Mouse (Mus musculus): ENCODE data around the gene Lrmda. TPM values are rescaled to one million over a fixed set of nuclear protein-coding genes. Genes with fewer than 3 reads are reported as not detected.

Gene Lrmda
- total and polyA plus RNA-seq, 3 experiments, result 5.1 to 5.9 TPM; not detected in 1

- H3K79me2 ChIP-seq (ENCODE audit: control insufficient read depth, insufficient read depth, low read length, poor library complexity), result no peaks in the 10 kb centered on the region
- H3K27me3 ChIP-seq (ENCODE audit: control insufficient read depth in 1 of 2, insufficient read depth in 2 of 2, low read length in 2 of 2), result no peaks in the 10 kb centered on the region
- no peak overlapping the region for H3K27ac ChIP-seq (ENCODE audit: control insufficient read depth, low read depth, low read length)
- no peaks in the 10 kb centered on the region for H3K9me3 ChIP-seq (replicated peaks; ENCODE audit: insufficient read depth, low read length)
- peaks cover 0 to 3% of the 10 kb centered on the region in 2 experiments; a peak in 2 of 4 replicates for H3K36me3 ChIP-seq (ENCODE audit: control insufficient read depth in 1 of 2, insufficient read depth in 2 of 2, low read length in 2 of 2)
- no peak overlapping the region for H3K9ac ChIP-seq (ENCODE audit: control insufficient read depth, low read depth, low read length, poor library complexity, severe bottlenecking)
- H3K4me1 ChIP-seq (ENCODE audit: control insufficient read depth in 1 of 2, insufficient read depth in 2 of 2, low read length in 2 of 2), result peaks cover 0 to 6% of the 10 kb centered on the region in 2 experiments; a peak in 2 of 4 replicates
- no peak overlapping the region for H3K4me3 ChIP-seq (ENCODE audit: control insufficient read depth in 1 of 2, insufficient read depth in 1 of 2, low read depth in 2 of 2, low read length in 2 of 2)
- no peak for DNase-seq (ENCODE audit: low read depth, low spot score)
- no peak for TF ChIP-seq CTCF (IDR thresholded peaks at IDR 0.05 in 2 of 3, conservative IDR thresholded peaks at IDR 0.05 in 1 of 3; ENCODE audit: control insufficient read depth in 1 of 3, insufficient read depth in 1 of 3, low read depth in 2 of 3, low read length in 3 of 3, poor library complexity in 1 of 3, severe bottlenecking in 1 of 3)
- TF ChIP-seq HCFC1 (IDR thresholded peaks at IDR 0.05; ENCODE audit: low read depth, low read length), result no peak
- TF ChIP-seq GATA1 (IDR thresholded peaks at IDR 0.05; ENCODE audit: low read depth, low read length), result no peak
- no peak for TF ChIP-seq SMC3 (IDR thresholded peaks at IDR 0.05; ENCODE audit: low read depth, low read length)
These were observed 789.7 kb downstream of the Lrmda start for GRCm38 (mm10) chr14:22809229-22809628.

GRCm38 (mm10) chr14:22810531-22810930 lies 791.0 kb downstream of the Lrmda start:
- no peaks in the 10 kb centered on the region for H3K27me3 ChIP-seq (ENCODE audit: control insufficient read depth in 1 of 2, insufficient read depth in 2 of 2, low read length in 2 of 2)
- no peak overlapping the region for H3K4me3 ChIP-seq (ENCODE audit: control insufficient read depth in 1 of 2, insufficient read depth in 1 of 2, low read depth in 2 of 2, low read length in 2 of 2)
- DNase-seq (ENCODE audit: low read depth, low spot score), result no peak
- TF ChIP-seq ZC3H11A (IDR thresholded peaks at IDR 0.05; ENCODE audit: low read depth, low read length), result no peak
- no peaks in the 10 kb centered on the region for H3K79me2 ChIP-seq (ENCODE audit: control insufficient read depth, insufficient read depth, low read length, poor library complexity)
- H3K9ac ChIP-seq (ENCODE audit: control insufficient read depth, low read depth, low read length, poor library complexity, severe bottlenecking), result no peak overlapping the region
- no peak overlapping the region for H3K27ac ChIP-seq (ENCODE audit: control insufficient read depth, low read depth, low read length)
- H3K36me3 ChIP-seq (ENCODE audit: control insufficient read depth in 1 of 2, insufficient read depth in 2 of 2, low read length in 2 of 2), result peaks cover 0 to 3% of the 10 kb centered on the region in 2 experiments; a peak in 2 of 4 replicates
- no peaks in the 10 kb centered on the region for H3K9me3 ChIP-seq (replicated peaks; ENCODE audit: insufficient read depth, low read length)
- H3K4me1 ChIP-seq (ENCODE audit: control insufficient read depth in 1 of 2, insufficient read depth in 2 of 2, low read length in 2 of 2), result peaks cover 0 to 6% of the 10 kb centered on the region in 2 experiments; a peak in 2 of 4 replicates

- H3K27me3 ChIP-seq (ENCODE audit: control insufficient read depth in 1 of 2, insufficient read depth in 2 of 2, low read length in 2 of 2), result no peaks in the 10 kb centered on the region
- H3K27ac ChIP-seq (ENCODE audit: control insufficient read depth, low read depth, low read length), result no peak overlapping the region
- H3K4me3 ChIP-seq (ENCODE audit: control insufficient read depth in 1 of 2, insufficient read depth in 1 of 2, low read depth in 2 of 2, low read length in 2 of 2), result no peak overlapping the region
- no peak for DNase-seq (ENCODE audit: low read depth, low spot score)
- H3K9me3 ChIP-seq (replicated peaks; ENCODE audit: insufficient read depth, low read length), result no peaks in the 10 kb centered on the region
- H3K79me2 ChIP-seq (ENCODE audit: control insufficient read depth, insufficient read depth, low read length, poor library complexity), result no peaks in the 10 kb centered on the region
- no peak for TF ChIP-seq NELFE (IDR thresholded peaks at IDR 0.05; ENCODE audit: low read depth, low read length)
- H3K4me1 ChIP-seq (ENCODE audit: control insufficient read depth in 1 of 2, insufficient read depth in 2 of 2, low read length in 2 of 2), result peaks cover 2 to 8% of the 10 kb centered on the region in 2 experiments
- H3K36me3 ChIP-seq (ENCODE audit: control insufficient read depth in 1 of 2, insufficient read depth in 2 of 2, low read length in 2 of 2), result peaks cover 0 to 6% of the 10 kb centered on the region in 2 experiments; a peak in 2 of 4 replicates
- no peak overlapping the region for H3K9ac ChIP-seq (ENCODE audit: control insufficient read depth, low read depth, low read length, poor library complexity, severe bottlenecking)
These were observed 793.3 kb downstream of the Lrmda start for GRCm38 (mm10) chr14:22812824-22813223.

GRCm38 (mm10) chr14:22813389-22813788 lies 793.9 kb downstream of the Lrmda start:
- DNase-seq (ENCODE audit: low read depth, low spot score), result no peak
- no peak overlapping the region for H3K27ac ChIP-seq (ENCODE audit: control insufficient read depth, low read depth, low read length)

More at GRCm38 (mm10) chr14:22813389-22813788, 793.9 kb downstream of the Lrmda start:
- no peak for TF ChIP-seq E2F4 (IDR thresholded peaks at IDR 0.05; ENCODE audit: borderline replicate concordance, low read depth, low read length)
- no peak for TF ChIP-seq JUND (IDR thresholded peaks at IDR 0.05; ENCODE audit: low read depth, low read length)
- TF ChIP-seq SMC3 (IDR thresholded peaks at IDR 0.05; ENCODE audit: low read depth, low read length), result no peak
- no peak for TF ChIP-seq RAD21 (IDR thresholded peaks at IDR 0.05; ENCODE audit: low read depth, low read length)
- peaks cover 0 to 6% of the 10 kb centered on the region in 2 experiments; a peak in 2 of 4 replicates for H3K36me3 ChIP-seq (ENCODE audit: control insufficient read depth in 1 of 2, insufficient read depth in 2 of 2, low read length in 2 of 2)
- H3K27me3 ChIP-seq (ENCODE audit: control insufficient read depth in 1 of 2, insufficient read depth in 2 of 2, low read length in 2 of 2), result no peaks in the 10 kb centered on the region
- no peak overlapping the region for H3K4me3 ChIP-seq (ENCODE audit: control insufficient read depth in 1 of 2, insufficient read depth in 1 of 2, low read depth in 2 of 2, low read length in 2 of 2)
- no peaks in the 10 kb centered on the region for H3K9me3 ChIP-seq (replicated peaks; ENCODE audit: insufficient read depth, low read length)
- no peak overlapping the region for H3K9ac ChIP-seq (ENCODE audit: control insufficient read depth, low read depth, low read length, poor library complexity, severe bottlenecking)
- no peaks in the 10 kb centered on the region for H3K79me2 ChIP-seq (ENCODE audit: control insufficient read depth, insufficient read depth, low read length, poor library complexity)
- H3K4me1 ChIP-seq (ENCODE audit: control insufficient read depth in 1 of 2, insufficient read depth in 2 of 2, low read length in 2 of 2), result peaks cover 2 to 8% of the 10 kb centered on the region in 2 experiments
